Mouse (Mus musculus) spleen, adult 2 months (tissue): ENCODE results near the gene St13. TPM values are rescaled to one million over a fixed set of nuclear protein-coding genes. Genes with fewer than 3 reads are reported as not detected.

Experiments used
- DNase-seq, 2 experiments: peaks; one replicate each; pipeline versions ENCODE4 v3.0.0 to v3.0.0-alpha.2; 2012 to 2021; ENCODE audit warnings: low spot score in 2 of 2, low read depth in 1 of 2
- H3K27ac ChIP-seq: fragments of 200-500 bp; 2 replicates; pipeline ENCODE4 v1.5.1; 2012; ENCODE audit warnings: low read length, inconsistent platforms; ENCODE audit not compliant: insufficient read depth
- H3K27me3 ChIP-seq: fragments of 200-500 bp; 2 replicates; pipeline ENCODE4 v1.6.1; 2012; ENCODE audit warnings: mild to moderate bottlenecking, moderate library complexity, low read length, inconsistent platforms; ENCODE audit not compliant: control insufficient read depth, insufficient read depth
- H3K36me3 ChIP-seq: fragments of 200-500 bp; 2 replicates; pipeline ENCODE4 v1.6.1; 2012; ENCODE audit warnings: mild to moderate bottlenecking, low read length, inconsistent platforms; ENCODE audit not compliant: control insufficient read depth, insufficient read depth
- H3K4me1 ChIP-seq: fragments of 200-500 bp; 2 replicates; pipeline ENCODE4 v1.6.1; 2011; ENCODE audit warnings: inconsistent platforms; ENCODE audit not compliant: control insufficient read depth, insufficient read depth, insufficient read length
- H3K4me3 ChIP-seq: fragments of 200-500 bp; 2 replicates; pipeline ENCODE4 v1.5.1; 2011; ENCODE audit warnings: mild to moderate bottlenecking, inconsistent platforms; ENCODE audit not compliant: insufficient read depth, insufficient read length; ENCODE audit errors: extremely low read depth
- CTCF ChIP-seq: fragments of 200-500 bp; IDR thresholded peaks from 2 replicates; pipeline ENCODE4 v1.5.1; 2011; ENCODE audit warnings: mild to moderate bottlenecking, inconsistent platforms; ENCODE audit not compliant: insufficient read depth, insufficient read length, insufficient replicate concordance; ENCODE audit errors: extremely low read depth
- POLR2A ChIP-seq: fragments of 200-500 bp; IDR thresholded peaks from 2 replicates; pipeline ENCODE4 v1.6.1; 2011; ENCODE audit warnings: low read depth, low read length, inconsistent platforms
- WGBS: fragments of 180-500 bp; shearing (Covaris S2); methylation state at CpG from one replicate; pipeline ENCODE4 v1.1.7; 2018; 5-methylcytosine and 5-hydroxymethylcytosine counted together
- polyA plus RNA-seq: library from polyadenylated mRNA; depleted of rRNA; stranded (reverse); fragments of >200 nt; gene quantifications from 2 replicates; pipeline ENCODE4 v1.2.3, GENCODE M21; 2012

The St13 gene
- polyA plus RNA-seq, 1 experiment, result 16.2 TPM

- Histone ChIP-seq H3K27me3 (no peaks in the 10 kb centered on the region), H3K4me3 (no peak overlapping the region), H3K36me3 (peaks cover 10% of the 10 kb centered on the region), H3K27ac (no peak overlapping the region), H3K4me1 (no peaks in the 10 kb centered on the region)
- 97% methylated on average over 2 of the region's 2 CpGs for WGBS
- DNase-seq, result no peak
- no peak for TF ChIP-seq POLR2A
- no peak for TF ChIP-seq CTCF
These were observed 58.5 kb downstream of the St13 start for GRCm38 (mm10) chr15:81341426-81341825.

GRCm38 (mm10) chr15:81339158-81339557 is 60.7 kb downstream of the St13 start:
- no peak for DNase-seq
- TF ChIP-seq POLR2A (no peak), CTCF (no peak)
- H3K4me1 ChIP-seq, result no peaks in the 10 kb centered on the region
- H3K4me3 ChIP-seq, result no peak overlapping the region
- H3K27ac ChIP-seq, result no peak overlapping the region
- 81% methylated on average over 3 of the region's 3 CpGs for WGBS
- H3K27me3 ChIP-seq, result no peaks in the 10 kb centered on the region
- peaks cover 12% of the 10 kb centered on the region for H3K36me3 ChIP-seq

- no peaks in the 10 kb centered on the region for H3K4me1 ChIP-seq
- no peak overlapping the region for H3K27ac ChIP-seq
- no peak overlapping the region for H3K4me3 ChIP-seq
- no peak for TF ChIP-seq CTCF
- no peak for TF ChIP-seq POLR2A
- no peak for DNase-seq
- no peaks in the 10 kb centered on the region for H3K27me3 ChIP-seq
- 86% methylated on average over 5 of the region's 5 CpGs for WGBS
- H3K36me3 ChIP-seq, result peaks cover 11% of the 10 kb centered on the region
These were observed 63.4 kb downstream of the St13 start for GRCm38 (mm10) chr15:81336466-81336865.

GRCm38 (mm10) chr15:81332517-81332916 is 67.4 kb downstream of the St13 start:
- WGBS, result 71% methylated on average over 4 of the region's 4 CpGs
- TF ChIP-seq CTCF, result no peak
- TF ChIP-seq POLR2A, result no peak
- no peaks in the 10 kb centered on the region for H3K4me1 ChIP-seq
- H3K27ac ChIP-seq, result no peak overlapping the region
- peaks cover 14% of the 10 kb centered on the region for H3K36me3 ChIP-seq
- H3K4me3 ChIP-seq, result no peak overlapping the region
- H3K27me3 ChIP-seq, result no peaks in the 10 kb centered on the region
- DNase-seq, result no peak

GRCm38 (mm10) chr15:81330816-81331433 is 69.0 kb downstream of the St13 start:
- no peak overlapping the region for H3K27ac ChIP-seq
- H3K4me1 ChIP-seq, result no peaks in the 10 kb centered on the region
- peaks cover 16% of the 10 kb centered on the region for H3K36me3 ChIP-seq
- no peaks in the 10 kb centered on the region for H3K27me3 ChIP-seq
- WGBS, result 71% methylated on average over 3 of the region's 3 CpGs
- H3K4me3 ChIP-seq, result no peak overlapping the region
- TF ChIP-seq CTCF (no peak), POLR2A (no peak)
- DNase-seq, result no peak

- no peaks in the 10 kb centered on the region for H3K27me3 ChIP-seq
- H3K27ac ChIP-seq, result no peak overlapping the region; the same call in 1 of the 2 replicates
- DNase-seq, result no peak
- H3K36me3 ChIP-seq, result peaks cover 14% of the 10 kb centered on the region
- 86% methylated on average over 5 of the region's 5 CpGs for WGBS
- no peaks in the 10 kb centered on the region for H3K4me1 ChIP-seq
- H3K4me3 ChIP-seq, result no peak overlapping the region
- no peak for TF ChIP-seq CTCF
- TF ChIP-seq POLR2A, result no peak
These were observed 70.0 kb downstream of the St13 start for GRCm38 (mm10) chr15:81329721-81330369.

GRCm38 (mm10) chr15:81327501-81327900 is 72.4 kb downstream of the St13 start:
- 94% methylated on average over 7 of the region's 7 CpGs for WGBS

More at GRCm38 (mm10) chr15:81327501-81327900, 72.4 kb downstream of the St13 start:
- no peak for DNase-seq
- TF ChIP-seq CTCF (no peak), POLR2A (no peak)
- H3K4me1 ChIP-seq, result no peaks in the 10 kb centered on the region
- H3K36me3 ChIP-seq, result peaks cover 18% of the 10 kb centered on the region
- H3K27me3 ChIP-seq, result no peaks in the 10 kb centered on the region
- no peak overlapping the region for H3K4me3 ChIP-seq
- H3K27ac ChIP-seq, result no peak overlapping the region
